Mouse (Mus musculus): ENCODE measurements around the gene Gse1. TPM values are rescaled to one million over a fixed set of nuclear protein-coding genes. Genes with fewer than 3 reads are reported as not detected.

Gse1 gene
- total RNA-seq, 2 experiments from 2014 or later = 8.4 to 32.7 TPM

DNA sequence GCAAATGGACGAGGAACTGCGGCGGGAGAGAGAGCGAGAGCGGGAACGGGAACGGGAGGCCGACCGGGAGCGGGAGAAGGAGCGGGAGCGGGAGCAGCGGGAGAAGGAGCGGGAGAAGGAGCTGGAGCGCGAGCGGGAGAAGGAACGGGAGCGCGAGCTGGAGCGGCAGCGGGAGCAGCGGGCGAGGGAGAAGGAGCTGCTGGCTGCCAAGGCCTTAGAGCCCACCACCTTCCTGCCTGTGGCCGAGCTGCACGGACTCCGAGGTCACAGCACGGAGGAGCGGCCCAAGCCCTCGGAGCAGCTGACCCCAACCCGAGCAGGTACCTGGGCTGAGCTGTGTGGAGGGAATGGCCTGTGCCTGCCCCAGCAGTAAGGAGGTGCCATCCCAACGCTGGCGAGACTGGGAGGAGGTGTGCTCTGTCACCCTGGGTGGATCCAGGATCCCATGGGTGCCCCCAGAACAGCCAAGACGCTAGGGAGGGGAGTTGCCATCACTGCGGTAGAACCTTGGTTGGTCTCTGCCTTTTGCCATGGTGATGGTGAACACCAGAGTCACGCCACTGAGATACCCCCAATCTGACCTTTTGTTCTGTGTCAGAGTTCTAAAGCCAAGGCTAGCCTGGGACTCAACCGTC, 340.0 kb downstream of the Gse1 start:
- no peak for ATAC-seq (replicated peaks; ENCODE audit: poor library complexity, severe bottlenecking)

GRCm38 (mm10) chr8:120569123-120569522, 340.9 kb downstream of the Gse1 start:
- no peak for ATAC-seq (replicated peaks; ENCODE audit: poor library complexity, severe bottlenecking)

- ATAC-seq (replicated peaks; ENCODE audit: poor library complexity, severe bottlenecking) = peak; percentile 47
Observed at GRCm38 (mm10) chr8:120569939-120570715, 341.9 kb downstream of the Gse1 start.

DNA sequence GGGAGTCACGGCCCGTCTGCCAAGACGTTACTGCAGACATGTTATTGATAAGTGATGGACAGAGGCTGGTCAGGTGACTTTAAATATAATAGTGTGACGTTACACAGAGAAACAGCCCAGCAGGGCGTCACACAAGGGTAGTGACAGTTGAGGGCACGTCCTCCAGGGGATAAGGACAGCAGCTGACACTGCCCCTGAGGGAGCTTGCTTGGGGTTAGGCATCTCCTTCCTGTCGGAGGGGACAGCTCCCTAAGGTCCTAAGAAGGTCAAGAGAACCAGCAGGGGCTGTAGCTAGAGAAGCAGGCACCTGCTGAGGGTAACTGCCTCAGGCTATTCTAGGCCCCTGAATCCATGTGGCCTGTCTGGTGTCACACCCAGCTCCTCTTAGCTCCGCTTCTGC, 343.3 kb downstream of the Gse1 start:
- ATAC-seq (replicated peaks; ENCODE audit: poor library complexity, severe bottlenecking) = no peak

DNA sequence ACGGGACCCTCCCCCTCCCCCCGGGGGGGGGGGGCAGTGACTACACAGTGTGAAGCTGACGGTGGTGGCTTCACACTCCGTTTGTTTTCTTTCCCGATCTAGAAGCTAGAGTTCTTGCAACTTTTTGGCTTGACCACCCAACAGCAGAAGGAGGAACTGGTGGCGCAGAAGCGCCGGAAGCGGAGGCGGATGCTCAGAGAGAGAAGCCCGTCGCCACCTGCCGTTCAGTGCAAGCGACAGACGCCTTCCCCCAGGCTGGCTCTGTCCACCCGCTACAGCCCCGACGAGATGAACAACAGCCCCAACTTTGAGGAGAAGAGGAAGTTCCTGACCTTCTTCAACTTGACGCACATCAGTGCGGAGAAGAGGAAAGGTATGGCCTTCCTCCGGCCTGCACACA, 344.3 kb downstream of the Gse1 start:
- ATAC-seq (replicated peaks; ENCODE audit: poor library complexity, severe bottlenecking) = peak; percentile 72

DNA sequence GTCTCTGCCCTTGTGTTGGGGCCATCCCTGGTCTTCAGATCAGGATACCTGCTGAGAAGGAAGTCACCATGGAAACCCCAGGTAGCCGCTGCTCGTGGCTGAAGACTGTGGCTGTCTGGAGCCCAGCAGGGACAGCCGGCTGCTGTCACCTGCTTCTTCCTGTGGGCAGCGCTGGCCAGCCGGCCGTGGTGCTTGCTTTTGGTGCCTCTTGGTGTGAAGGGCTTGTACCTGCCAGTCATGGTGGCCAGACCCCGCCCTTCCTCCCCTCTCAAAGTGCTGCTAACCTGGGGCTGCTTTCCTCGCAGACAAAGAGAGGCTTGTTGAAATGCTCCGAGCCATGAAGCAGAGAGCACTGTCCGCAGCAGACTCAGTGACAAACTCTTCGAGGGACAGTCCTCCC, 345.6 kb downstream of the Gse1 start:
- ATAC-seq (replicated peaks; ENCODE audit: poor library complexity, severe bottlenecking) = no peak

DNA sequence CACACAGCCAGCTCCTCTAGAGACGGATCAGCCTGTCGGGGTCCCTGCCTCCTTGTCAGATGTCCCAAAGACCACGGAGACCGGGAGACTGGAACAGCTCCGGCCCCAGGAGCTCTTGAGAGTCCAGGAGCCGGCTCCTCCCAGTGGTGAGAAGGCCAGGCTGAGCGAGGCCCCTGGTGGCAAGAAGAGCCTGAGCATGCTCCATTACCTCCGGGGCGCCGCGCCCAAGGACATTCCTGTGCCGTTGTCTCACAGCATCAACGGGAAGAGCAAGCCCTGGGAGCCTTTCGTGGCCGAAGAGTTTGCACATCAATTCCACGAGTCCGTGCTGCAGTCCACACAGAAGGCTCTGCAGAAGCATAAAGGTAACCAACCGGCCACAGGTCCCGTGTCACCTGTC, 346.7 kb downstream of the Gse1 start:
- no peak for ATAC-seq (replicated peaks; ENCODE audit: poor library complexity, severe bottlenecking)

- ATAC-seq (replicated peaks; ENCODE audit: poor library complexity, severe bottlenecking) = no peak
Observed at GRCm38 (mm10) chr8:120575801-120576200, 347.5 kb downstream of the Gse1 start.

- no peak for ATAC-seq (replicated peaks; ENCODE audit: poor library complexity, severe bottlenecking)
Observed at GRCm38 (mm10) chr8:120577821-120578220, 349.6 kb downstream of the Gse1 start.

DNA sequence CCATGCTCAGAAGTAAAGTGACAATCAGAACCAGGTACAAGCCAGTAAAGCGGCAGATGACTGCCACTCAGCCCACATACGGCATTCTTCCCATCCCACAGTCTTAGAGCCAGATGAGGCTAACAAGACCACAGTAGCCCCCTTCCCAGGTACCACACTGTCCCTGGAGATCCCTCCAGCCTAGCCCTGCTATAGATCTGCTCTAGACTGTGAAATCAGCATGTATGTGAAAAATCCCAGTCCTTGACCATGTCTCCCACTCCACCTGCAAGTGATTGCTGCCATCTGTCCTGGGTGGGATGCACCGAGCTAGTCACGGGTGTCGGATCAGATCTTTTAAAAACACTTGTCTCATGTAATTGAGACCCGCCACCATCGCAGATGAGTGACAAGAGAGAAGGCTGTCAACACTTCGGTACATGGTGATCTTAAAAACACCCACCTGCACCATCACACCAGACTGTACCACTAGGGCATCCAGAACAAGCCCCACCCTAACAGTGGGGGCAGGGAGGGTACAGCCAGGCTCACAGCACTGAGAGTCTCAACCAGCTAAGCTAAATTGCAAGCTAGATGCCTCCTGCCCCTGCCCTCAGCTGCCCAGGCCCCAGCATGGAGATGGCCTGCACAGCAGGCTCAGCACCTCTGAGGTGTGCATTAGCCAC, 352.2 kb downstream of the Gse1 start:
- ATAC-seq (replicated peaks; ENCODE audit: poor library complexity, severe bottlenecking) = no peak

GRCm38 (mm10) chr8:120581329-120581728, 353.1 kb downstream of the Gse1 start:
- ATAC-seq (replicated peaks; ENCODE audit: poor library complexity, severe bottlenecking) = no peak

GRCm38 (mm10) chr8:120581811-120582210, 353.6 kb downstream of the Gse1 start:
- ATAC-seq (replicated peaks; ENCODE audit: poor library complexity, severe bottlenecking) = no peak

- no peak for ATAC-seq (replicated peaks; ENCODE audit: poor library complexity, severe bottlenecking)
Observed at GRCm38 (mm10) chr8:120585521-120585920, 357.3 kb downstream of the Gse1 start.

- peak; percentile 94 for ATAC-seq (replicated peaks; ENCODE audit: poor library complexity, severe bottlenecking)
Observed at GRCm38 (mm10) chr8:120588908-120589771, 360.9 kb downstream of the Gse1 start, which contains the start of gene Gins2. TSS of gene Gins2 (minus strand) at chr8:120589304.

DNA sequence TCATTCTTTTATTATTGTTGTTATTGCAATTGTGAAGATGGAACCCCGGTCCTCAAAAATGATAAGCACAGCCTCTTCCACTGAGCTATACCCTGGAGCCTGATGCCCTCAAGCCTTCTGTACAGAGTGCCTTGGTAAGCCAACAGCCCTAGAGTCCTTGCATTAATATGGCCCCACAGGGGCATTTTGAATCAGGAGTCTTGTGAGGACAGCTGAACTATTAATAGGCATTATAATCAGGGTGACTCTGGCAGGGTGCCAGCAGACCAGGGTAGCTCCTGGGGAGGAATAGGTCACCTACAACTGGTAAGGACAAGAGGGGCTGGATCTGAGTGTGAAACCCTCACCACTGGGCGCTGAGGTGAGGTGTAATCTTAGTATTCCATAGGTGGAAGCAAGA, 361.7 kb downstream of the Gse1 start:
- ATAC-seq (replicated peaks; ENCODE audit: poor library complexity, severe bottlenecking) = no peak

DNA sequence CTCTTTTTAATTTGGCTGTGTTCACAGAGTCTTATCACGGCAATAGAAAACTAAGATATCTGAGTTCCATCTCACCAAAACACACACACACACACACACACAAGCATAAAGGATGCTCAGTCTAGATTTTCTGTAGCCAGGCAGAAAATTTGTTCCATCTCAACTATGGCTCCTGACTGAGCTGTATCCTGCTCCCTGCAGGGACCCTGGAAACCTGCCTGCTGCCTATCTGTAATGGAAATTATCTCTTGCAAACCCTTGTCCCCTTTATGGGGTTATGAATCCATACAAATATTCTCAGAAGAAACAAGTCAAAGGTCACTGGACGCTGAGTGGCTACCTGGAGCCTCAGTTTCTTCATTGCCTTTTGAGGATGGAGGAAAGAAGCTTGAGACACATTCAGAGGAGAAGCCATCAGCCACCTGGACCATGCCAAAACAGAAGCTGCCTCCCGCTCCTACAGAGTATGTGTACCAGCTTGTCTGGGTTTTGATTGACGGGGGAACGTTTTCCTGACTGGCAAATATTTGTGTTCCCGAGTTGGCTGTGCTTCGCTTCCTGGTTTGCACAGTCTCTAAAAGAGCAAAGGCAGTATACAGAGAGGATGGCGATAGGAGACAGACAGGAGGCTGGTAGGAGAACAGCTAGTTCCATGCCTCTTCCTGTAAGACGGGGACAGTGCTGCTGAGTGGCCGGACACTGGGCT, 363.5 kb downstream of the Gse1 start:
- no peak for ATAC-seq (replicated peaks; ENCODE audit: poor library complexity, severe bottlenecking)

DNA sequence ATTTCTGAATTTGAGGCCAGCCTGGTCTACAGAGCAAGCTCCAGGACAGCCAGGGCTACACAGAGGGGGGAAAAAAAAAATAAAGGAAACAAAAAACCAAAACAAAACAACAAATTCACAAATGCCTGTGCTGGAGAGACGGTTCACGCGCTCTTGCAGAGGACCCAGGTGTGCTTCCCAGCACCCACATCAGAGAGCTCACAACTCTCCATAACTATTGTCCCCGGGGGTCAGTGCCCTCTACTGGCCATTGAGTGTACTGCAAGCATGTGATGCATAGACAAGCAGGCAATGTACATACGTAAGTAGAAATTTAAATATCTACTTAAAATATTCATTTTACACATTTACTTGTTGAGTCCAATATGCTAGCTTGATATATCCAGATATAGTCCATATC, 366.3 kb downstream of the Gse1 start:
- ATAC-seq (replicated peaks; ENCODE audit: poor library complexity, severe bottlenecking) = no peak

GRCm38 (mm10) chr8:120595963-120596362, 367.7 kb downstream of the Gse1 start:
- peak; percentile 73 for ATAC-seq (replicated peaks; ENCODE audit: poor library complexity, severe bottlenecking)

DNA sequence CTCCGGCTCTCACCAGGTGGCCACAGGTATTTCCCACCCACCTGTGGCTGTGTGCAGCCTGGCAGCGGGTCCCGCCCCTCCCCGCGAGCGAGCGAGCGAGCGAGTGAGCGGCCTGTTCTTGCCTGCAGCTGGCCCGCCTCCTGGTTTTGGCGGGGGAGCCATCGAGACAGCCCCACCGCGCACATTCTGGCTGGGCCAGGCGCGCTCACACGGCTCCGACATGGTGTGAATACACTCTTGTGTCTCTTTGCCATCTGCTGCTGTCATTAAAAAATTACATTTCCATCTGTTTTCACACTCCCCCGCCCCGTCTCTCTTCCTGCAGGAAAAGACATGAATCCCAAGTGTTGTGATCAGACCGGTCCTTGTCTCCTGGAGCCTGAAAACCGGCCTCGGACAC, 370.3 kb downstream of the Gse1 start:
- no peak for ATAC-seq (replicated peaks; ENCODE audit: poor library complexity, severe bottlenecking)

GRCm38 (mm10) chr8:120599504-120599903, 371.2 kb downstream of the Gse1 start:
- ATAC-seq (replicated peaks; ENCODE audit: poor library complexity, severe bottlenecking) = peak; percentile 67
